Mouse (Mus musculus) midbrain, embryonic 15.5 days (tissue): ENCODE results near the gene Sorcs1. TPM values are rescaled to one million over a fixed set of nuclear protein-coding genes. Genes with fewer than 3 reads are reported as not detected.

Experiments used
- ATAC-seq: fragments of 200-750 bp; cut with Nextera tagmentation; replicated peaks from 2 replicates; pipeline ENCODE4 v1.8.0; 2017; ENCODE audit warnings: moderate TSS enrichment
- H3K27ac ChIP-seq: fragments of 300-500 bp; sonication (generic); 2 replicates; pipeline ENCODE4 v1.5.1; 2015; ENCODE audit warnings: mild to moderate bottlenecking, inconsistent platforms
- H3K27me3 ChIP-seq: fragments of 300-500 bp; sonication (generic); replicated peaks from 2 replicates; pipeline ENCODE4 v1.6.1; 2015; ENCODE audit warnings: inconsistent platforms
- H3K36me3 ChIP-seq: fragments of 300-500 bp; sonication (generic); replicated peaks from 2 replicates; pipeline ENCODE4 v1.6.1; 2015; ENCODE audit warnings: inconsistent platforms
- H3K4me1 ChIP-seq: fragments of 300-500 bp; sonication (generic); 2 replicates; pipeline ENCODE4 v1.6.1; 2015; ENCODE audit warnings: inconsistent platforms
- H3K4me2 ChIP-seq: fragments of 300-500 bp; sonication (generic); 2 replicates; pipeline ENCODE4 v1.6.1; 2015; ENCODE audit warnings: inconsistent platforms, mild to moderate bottlenecking, moderate library complexity
- H3K4me3 ChIP-seq: fragments of 300-500 bp; sonication (generic); 2 replicates; pipeline ENCODE4 v1.5.1; 2015; ENCODE audit warnings: mild to moderate bottlenecking, inconsistent platforms
- H3K9ac ChIP-seq: fragments of 300-500 bp; sonication (generic); 2 replicates; pipeline ENCODE4 v1.6.1; 2015; ENCODE audit warnings: mild to moderate bottlenecking, inconsistent platforms
- H3K9me3 ChIP-seq: fragments of 300-500 bp; sonication (generic); 2 replicates; pipeline ENCODE4 v1.6.1; 2016; ENCODE audit warnings: inconsistent platforms
- WGBS: fragments of 180-500 bp; shearing (Covaris S2); methylation state at CpG from one replicate; pipeline ENCODE4 v1.1.7; 2015; ENCODE audit warnings: mixed read lengths; 5-methylcytosine and 5-hydroxymethylcytosine counted together
- polyA plus RNA-seq: library from polyadenylated mRNA; unstranded; fragments of >200 nt; fragmentation: Nextera tagmentation; extraction: Ambion mirVana; gene quantifications from 2 replicates; pipeline ENCODE4 v1.2.1, GENCODE M21; 2015

Sorcs1 gene
- polyA plus RNA-seq, 1 experiment from 2014 or later: 18.4 TPM

DNA sequence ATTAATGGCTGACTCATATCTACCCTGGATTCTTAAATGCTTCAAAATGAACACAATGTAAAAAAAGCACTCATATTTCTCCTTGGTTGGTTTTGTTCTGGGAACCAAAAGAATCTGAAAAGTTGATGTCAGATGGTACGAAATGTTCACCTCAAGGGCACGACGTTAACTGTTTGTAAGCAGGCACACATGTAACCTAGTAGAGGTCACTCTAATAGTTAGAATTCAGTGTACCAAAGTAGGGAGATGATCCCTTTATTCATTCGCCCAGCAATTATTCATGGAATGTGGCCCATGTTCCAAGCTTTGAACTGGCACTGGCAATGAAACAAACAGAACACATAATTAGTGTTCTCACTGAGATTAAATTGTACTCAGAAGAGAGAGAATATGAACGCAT, 284.3 kb downstream of the Sorcs1 start:
- H3K36me3 ChIP-seq: no peaks in the 10 kb centered on the region
- H3K4me2 ChIP-seq: no peak overlapping the region
- no peak overlapping the region for H3K4me3 ChIP-seq
- H3K27me3 ChIP-seq: no peaks in the 10 kb centered on the region
- no peak overlapping the region for H3K9ac ChIP-seq
- no peak for ATAC-seq
- H3K9me3 ChIP-seq: no peaks in the 10 kb centered on the region
- H3K27ac ChIP-seq: no peak overlapping the region
- H3K4me1 ChIP-seq: no peaks in the 10 kb centered on the region
- 81% methylated on average over 5 of the region's 5 CpGs for WGBS

GRCm38 (mm10) chr19:50389925-50390552, 288.4 kb downstream of the Sorcs1 start:
- Histone ChIP-seq H3K4me2 (no peak overlapping the region), H3K36me3 (no peaks in the 10 kb centered on the region), H3K4me3 (no peak overlapping the region), H3K9ac (no peak overlapping the region), H3K27ac (no peak overlapping the region), H3K27me3 (no peaks in the 10 kb centered on the region), H3K4me1 (no peaks in the 10 kb centered on the region), H3K9me3 (peaks cover 4% of the 10 kb centered on the region)
- 65% methylated on average over 9 of the region's 9 CpGs for WGBS
- no peak for ATAC-seq

- no peak overlapping the region for H3K27ac ChIP-seq
- no peaks in the 10 kb centered on the region for H3K36me3 ChIP-seq
- no peaks in the 10 kb centered on the region for H3K9me3 ChIP-seq
- no peak overlapping the region for H3K4me3 ChIP-seq
- H3K9ac ChIP-seq: no peak overlapping the region
- no peaks in the 10 kb centered on the region for H3K27me3 ChIP-seq
- WGBS: 60% methylated on average over 5 of the region's 5 CpGs
- 0 out of 2 replicates have a peak, but pooled peaks cover 2% of the 10 kb centered on the region for H3K4me1 ChIP-seq
- no peak overlapping the region for H3K4me2 ChIP-seq
- no peak for ATAC-seq
Observed at GRCm38 (mm10) chr19:50378901-50379300, 299.5 kb downstream of the Sorcs1 start.

DNA sequence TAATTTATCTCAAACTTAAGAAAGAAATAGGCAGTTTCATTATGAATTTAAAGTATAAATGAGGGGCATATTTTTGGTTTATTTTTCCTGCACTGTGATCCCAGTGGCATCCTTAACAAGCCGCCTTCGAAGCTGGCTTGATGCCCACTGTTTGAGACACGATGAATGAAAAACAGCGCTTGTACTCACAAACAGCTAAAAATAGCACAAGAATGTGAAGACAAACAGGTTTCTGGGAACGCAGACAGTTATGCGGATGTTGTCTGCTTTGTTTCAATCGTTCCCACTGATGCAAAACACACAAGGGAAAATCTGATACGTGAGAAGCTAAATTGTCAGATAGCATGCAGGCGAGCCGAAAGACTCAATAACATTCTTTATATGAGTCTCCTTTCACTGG, 303.7 kb downstream of the Sorcs1 start:
- Histone ChIP-seq H3K36me3 (no peaks in the 10 kb centered on the region), H3K27me3 (no peaks in the 10 kb centered on the region), H3K9ac (no peak overlapping the region), H3K27ac (no peak overlapping the region), H3K9me3 (no peaks in the 10 kb centered on the region), H3K4me2 (no peak overlapping the region), H3K4me3 (no peak overlapping the region), H3K4me1 (0 out of 2 replicates have a peak, but pooled peaks cover 5% of the 10 kb centered on the region)
- 52% methylated on average over 10 of the region's 10 CpGs for WGBS
- ATAC-seq: no peak

GRCm38 (mm10) chr19:50366446-50366845, 312.0 kb downstream of the Sorcs1 start:
- Histone ChIP-seq H3K9me3 (no peaks in the 10 kb centered on the region), H3K27ac (no peak overlapping the region), H3K36me3 (no peaks in the 10 kb centered on the region), H3K4me3 (no peak overlapping the region), H3K4me2 (no peak overlapping the region), H3K4me1 (peaks cover 5% of the 10 kb centered on the region; the same call in 1 of the 2 replicates), H3K9ac (no peak overlapping the region), H3K27me3 (no peaks in the 10 kb centered on the region)
- ATAC-seq: no peak
- 69% methylated on average over 3 of the region's 3 CpGs for WGBS

GRCm38 (mm10) chr19:50362655-50363500, 315.6 kb downstream of the Sorcs1 start:
- Histone ChIP-seq H3K4me3 (no peak overlapping the region), H3K4me2 (no peak overlapping the region), H3K27ac (no peak overlapping the region), H3K27me3 (no peaks in the 10 kb centered on the region), H3K4me1 (peaks cover 5% of the 10 kb centered on the region; the same call in 1 of the 2 replicates), H3K9ac (no peak overlapping the region), H3K36me3 (no peaks in the 10 kb centered on the region), H3K9me3 (no peaks in the 10 kb centered on the region)
- WGBS: 13% methylated on average over 9 of the region's 9 CpGs
- ATAC-seq: peak; percentile 81; the same call in 1 of the 2 replicates

DNA sequence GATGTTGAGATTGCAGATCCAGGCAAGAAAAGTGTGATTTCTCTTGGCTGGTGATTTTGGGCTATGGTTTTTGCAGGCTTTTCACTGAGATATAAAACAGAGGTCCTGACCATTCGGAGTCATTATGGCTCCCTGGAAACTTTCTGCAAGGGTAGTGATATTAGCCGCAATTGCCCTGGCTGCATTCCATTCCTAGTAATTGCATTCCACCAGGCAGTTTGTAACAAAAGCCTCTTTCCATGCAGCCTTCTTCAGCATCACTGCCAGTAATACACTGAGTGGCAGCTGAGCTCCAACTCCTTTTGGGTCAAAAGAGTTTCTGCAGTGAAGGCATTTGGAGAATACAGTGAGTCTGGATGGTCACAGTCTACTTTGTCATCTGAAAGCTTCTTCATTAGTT, 319.9 kb downstream of the Sorcs1 start:
- no peak for ATAC-seq
- Histone ChIP-seq H3K9me3 (no peaks in the 10 kb centered on the region), H3K9ac (no peak overlapping the region), H3K4me2 (no peak overlapping the region), H3K4me1 (peaks cover 5% of the 10 kb centered on the region; the same call in 1 of the 2 replicates), H3K36me3 (no peaks in the 10 kb centered on the region), H3K27me3 (no peaks in the 10 kb centered on the region), H3K4me3 (no peak overlapping the region), H3K27ac (no peak overlapping the region)
- WGBS: 65% methylated on average over 2 of the region's 2 CpGs

DNA sequence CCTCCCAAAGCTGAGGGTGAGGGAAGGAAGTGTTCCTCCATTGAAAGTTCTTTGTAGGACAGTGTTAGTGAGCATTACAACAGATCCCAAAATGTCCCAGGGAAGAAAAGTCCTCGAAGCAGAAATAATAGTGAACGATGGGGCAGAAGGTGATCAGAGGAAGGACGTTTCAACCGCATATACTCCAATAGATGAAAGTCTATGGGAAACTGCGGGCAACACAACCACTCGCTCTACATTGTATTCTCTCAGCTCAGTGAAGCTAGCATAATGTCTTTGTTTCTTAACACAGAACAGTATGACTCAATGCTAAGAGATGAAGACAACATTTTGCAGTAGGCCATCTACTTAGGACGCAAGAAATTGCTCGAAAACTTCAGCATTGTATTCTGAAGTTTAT, 339.2 kb downstream of the Sorcs1 start:
- Histone ChIP-seq H3K4me3 (no peak overlapping the region), H3K4me1 (no peaks in the 10 kb centered on the region), H3K36me3 (no peaks in the 10 kb centered on the region), H3K27me3 (no peaks in the 10 kb centered on the region), H3K4me2 (no peak overlapping the region), H3K27ac (no peak overlapping the region), H3K9ac (no peak overlapping the region), H3K9me3 (no peaks in the 10 kb centered on the region)
- ATAC-seq: no peak
- WGBS: 91% methylated on average over 8 of the region's 8 CpGs

- Histone ChIP-seq H3K4me3 (no peak overlapping the region), H3K27ac (no peak overlapping the region), H3K9ac (no peak overlapping the region), H3K27me3 (no peaks in the 10 kb centered on the region), H3K4me1 (no peaks in the 10 kb centered on the region), H3K9me3 (no peaks in the 10 kb centered on the region), H3K4me2 (no peak overlapping the region), H3K36me3 (no peaks in the 10 kb centered on the region)
- ATAC-seq: no peak
- 87% methylated on average over 3 of the region's 3 CpGs for WGBS
Observed at GRCm38 (mm10) chr19:50336751-50337150, 341.7 kb downstream of the Sorcs1 start.

- 79% methylated on average over 3 of the region's 3 CpGs for WGBS
- Histone ChIP-seq H3K4me1 (no peaks in the 10 kb centered on the region), H3K9me3 (no peaks in the 10 kb centered on the region), H3K9ac (no peak overlapping the region), H3K36me3 (no peaks in the 10 kb centered on the region), H3K27me3 (no peaks in the 10 kb centered on the region), H3K4me2 (no peak overlapping the region), H3K4me3 (no peak overlapping the region), H3K27ac (no peak overlapping the region)
- no peak for ATAC-seq
Observed at GRCm38 (mm10) chr19:50331136-50331535, 347.3 kb downstream of the Sorcs1 start.

DNA sequence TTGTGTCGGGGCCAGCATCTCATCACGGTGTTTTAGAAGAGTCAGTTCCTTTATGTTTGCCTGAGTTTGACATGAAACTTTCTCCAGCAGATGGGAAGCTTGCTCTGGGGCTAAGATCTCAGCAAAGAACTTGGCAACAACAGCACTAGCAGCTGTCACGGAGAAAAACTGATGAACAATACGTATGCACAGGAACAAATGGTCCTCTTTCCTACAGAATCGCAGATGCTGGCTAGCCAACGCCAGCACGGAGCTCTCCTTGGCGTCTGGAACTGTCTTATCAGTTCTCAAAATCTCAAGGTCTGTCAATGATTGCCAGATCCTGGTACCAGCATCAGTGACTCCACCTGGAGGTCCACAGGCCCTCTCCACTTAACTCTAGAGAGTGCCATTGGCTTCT, 350.6 kb downstream of the Sorcs1 start:
- Histone ChIP-seq H3K27ac (no peak overlapping the region), H3K4me3 (no peak overlapping the region), H3K4me2 (no peak overlapping the region), H3K9ac (no peak overlapping the region), H3K4me1 (no peaks in the 10 kb centered on the region), H3K36me3 (no peaks in the 10 kb centered on the region), H3K9me3 (no peaks in the 10 kb centered on the region), H3K27me3 (no peaks in the 10 kb centered on the region)
- 90% methylated on average over 8 of the region's 8 CpGs for WGBS
- no peak for ATAC-seq

GRCm38 (mm10) chr19:50326151-50326550, 352.3 kb downstream of the Sorcs1 start:
- Histone ChIP-seq H3K27me3 (no peaks in the 10 kb centered on the region), H3K9ac (no peak overlapping the region), H3K36me3 (no peaks in the 10 kb centered on the region), H3K27ac (no peak overlapping the region), H3K4me1 (no peaks in the 10 kb centered on the region), H3K4me2 (no peak overlapping the region), H3K4me3 (no peak overlapping the region), H3K9me3 (no peaks in the 10 kb centered on the region)
- 79% methylated on average over 3 of the region's 3 CpGs for WGBS
- ATAC-seq: no peak

DNA sequence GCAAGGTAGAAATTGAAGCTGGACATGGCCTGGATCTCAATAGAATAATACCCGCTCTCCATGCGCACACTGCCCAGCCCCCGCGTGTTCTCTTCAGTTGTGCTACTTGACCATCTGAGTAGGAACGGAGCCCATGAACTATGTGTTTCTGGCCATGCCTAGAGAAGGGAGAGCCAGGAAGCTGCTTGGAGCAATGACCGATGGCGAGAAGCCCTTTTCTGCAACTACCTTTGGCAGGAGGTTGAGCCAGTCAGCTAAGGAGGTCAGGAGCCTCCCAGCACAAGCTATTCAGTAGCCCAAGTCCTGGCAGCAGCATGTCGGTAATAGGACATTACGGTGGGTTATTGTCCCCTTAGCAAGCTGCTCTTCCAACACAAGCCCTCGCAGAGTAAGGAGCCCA, 352.8 kb downstream of the Sorcs1 start:
- Histone ChIP-seq H3K4me2 (no peak overlapping the region), H3K9me3 (no peaks in the 10 kb centered on the region), H3K27ac (no peak overlapping the region), H3K9ac (no peak overlapping the region), H3K4me3 (no peak overlapping the region), H3K27me3 (no peaks in the 10 kb centered on the region), H3K36me3 (no peaks in the 10 kb centered on the region), H3K4me1 (no peaks in the 10 kb centered on the region)
- 90% methylated on average over 10 of the region's 10 CpGs for WGBS
- ATAC-seq: no peak
